Mouse (Mus musculus): ENCODE data around the gene Eif4g1. TPM values are rescaled to one million over a fixed set of nuclear protein-coding genes. Genes with fewer than 3 reads are reported as not detected.

Eif4g1 gene
- total RNA-seq, 4 experiments from 2014 or later, result 347 to 386 (median 375) TPM

- no peak for DNase-seq
Observed at GRCm38 (mm10) chr16:20726384-20726783, 58.3 kb downstream of the Eif4g1 start.

GRCm38 (mm10) chr16:20730293-20730711, 62.2 kb downstream of the Eif4g1 start:
- DNase-seq, result no peak

- no peak for DNase-seq
Observed at GRCm38 (mm10) chr16:20731688-20732087, 63.6 kb downstream of the Eif4g1 start.

GRCm38 (mm10) chr16:20732251-20732924, 64.3 kb downstream of the Eif4g1 start:
- no peak for DNase-seq

- DNase-seq, result no peak
Observed at GRCm38 (mm10) chr16:20732925-20733730, 65.0 kb downstream of the Eif4g1 start, which contains the start of gene Chrd. Chrd (plus strand) TSS chr16:20733127.

GRCm38 (mm10) chr16:20733731-20734730, 65.9 kb downstream of the Eif4g1 start, which contains the start of gene Thpo:
Thpo (minus strand) TSS chr16:20734511.
- no peak for DNase-seq

- no peak for DNase-seq
Observed at GRCm38 (mm10) chr16:20735651-20736050, 67.5 kb downstream of the Eif4g1 start.

GRCm38 (mm10) chr16:20736168-20736567, 68.1 kb downstream of the Eif4g1 start:
- DNase-seq, result no peak

- DNase-seq, result no peak
Observed at GRCm38 (mm10) chr16:20736823-20737222, 68.7 kb downstream of the Eif4g1 start.

GRCm38 (mm10) chr16:20739845-20740244, 71.7 kb downstream of the Eif4g1 start:
- DNase-seq, result no peak

Other genes with a start within 250 kb of the Eif4g1 start
- gene Abcc5, start 241.9 kb upstream of the Eif4g1 start, total RNA-seq (2022), result 100 to 1,000 TPM in 2 of 4 experiments, 10 to 100 TPM in 2; 74.2 to 148 (median 106) TPM
- gene Eif2b5, start 169.5 kb upstream of the Eif4g1 start, total RNA-seq (2022), result 10 to 100 TPM; 62.4 to 72.6 (median 66.0) TPM
- 10 to 100 TPM; 34.1 to 55.2 (median 45.5) TPM for gene Dvl3, start 151.3 kb upstream of the Eif4g1 start, total RNA-seq (2022)
- gene Ap2m1, start 132.8 kb upstream of the Eif4g1 start, total RNA-seq (2022), result 100 to 1,000 TPM; 273 to 406 (median 325) TPM
- gene Abcf3, start 119.7 kb upstream of the Eif4g1 start, total RNA-seq (2022), result 100 to 1,000 TPM in 2 of 4 experiments, 10 to 100 TPM in 2; 80.8 to 118 (median 97.5) TPM
- 1 to 10 TPM in 3 of 4 experiments, under 1 TPM in 1; 0.87 to 4.9 (median 2.7) TPM for gene Vwa5b2, start 78.8 kb upstream of the Eif4g1 start, total RNA-seq (2022)
- gene Eef1akmt4, start 56.7 kb upstream of the Eif4g1 start, total RNA-seq (2022), result 1 to 10 TPM; 7.3 to 9.5 (median 8.8) TPM
- gene Gm49333, start 56.7 kb upstream of the Eif4g1 start, total RNA-seq (2022), result not detected
- gene Alg3, start 56.6 kb upstream of the Eif4g1 start, total RNA-seq (2022), result 10 to 100 TPM; 22.3 to 30.0 (median 25.4) TPM
- 10 to 100 TPM; 28.9 to 62.9 (median 41.8) TPM for gene Camk2n2, start 47.0 kb upstream of the Eif4g1 start, total RNA-seq (2022)
- 10 to 100 TPM; 11.0 to 45.0 (median 23.8) TPM for gene Ece2, start 38.5 kb upstream of the Eif4g1 start, total RNA-seq (2022)
- 100 to 1,000 TPM; 261 to 301 (median 279) TPM for gene Psmd2, start 16.7 kb upstream of the Eif4g1 start, total RNA-seq (2022)
- gene Fam131a, start 24.9 kb downstream of the Eif4g1 start, total RNA-seq (2022), result 10 to 100 TPM; 15.1 to 24.4 (median 19.7) TPM
- 10 to 100 TPM; 44.3 to 56.0 (median 51.0) TPM for gene Polr2h, start 49.4 kb downstream of the Eif4g1 start, total RNA-seq (2022)
- gene Clcn2, start 49.4 kb downstream of the Eif4g1 start, total RNA-seq (2022), result 10 to 100 TPM; 44.5 to 52.2 (median 47.6) TPM
- gene Chrd, start 64.8 kb downstream of the Eif4g1 start, total RNA-seq (2022), result 10 to 100 TPM; 10.2 to 30.3 (median 20.0) TPM
- gene Thpo, start 66.2 kb downstream of the Eif4g1 start, total RNA-seq (2022), result 1 to 10 TPM; 2.3 to 3.1 (median 2.7) TPM

All from adrenal gland, adult 8-10 months (tissue).